Comparison of ENCODE assay signal across 21 mouse cellular contexts in the genomic region with DNA sequence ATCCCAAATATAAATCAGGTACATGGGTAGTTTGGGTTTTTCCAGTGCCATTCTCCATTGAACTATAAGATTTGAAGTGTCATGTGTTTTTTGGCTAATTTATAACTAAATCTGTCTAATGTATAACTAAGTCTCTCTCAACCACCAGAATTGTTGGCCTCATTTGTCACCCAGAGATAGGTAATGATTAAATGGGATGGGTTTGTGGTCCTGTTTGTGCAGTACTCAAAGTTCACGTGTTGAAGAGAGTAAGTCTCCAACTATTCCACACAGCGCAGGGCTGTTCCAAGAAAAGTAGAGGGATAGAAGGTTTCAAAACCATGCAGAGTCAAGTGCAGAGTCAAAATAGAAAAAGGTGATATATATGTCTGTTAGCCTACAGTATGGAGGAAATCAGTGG. TPM values are rescaled to one million over a fixed set of nuclear protein-coding genes. Genes with fewer than 3 reads are reported as not detected.
DNase-seq lines count a peak whose midpoint lies in the region; ATAC-seq and TF ChIP-seq lines count a peak whose summit lies in the region.
"Had no signal": no experiment of that assay in that cellular context is flagged by ENCODE, and none has a peak within 500 bp of the region (broad histone marks: within the 10 kb centered on the region; RNA-seq: fewer than 3 reads in every experiment).

No protein-coding gene starts in this region.

- TF ChIP-seq CTCF in liver, postnatal 0 days (IDR thresholded peaks at IDR 0.05; ENCODE audit: low read depth) = no peak

- no peak for TF ChIP-seq EP300 in liver, postnatal 0 days (IDR thresholded peaks at IDR 0.05; ENCODE audit: low read depth)

- H3K4me2 ChIP-seq in intestine, embryonic 14.5 days (ENCODE audit: low read length) = no peak overlapping the region
- 0 out of 2 replicates have a peak overlapping the region, but pooled peaks have one; percentile 1 for H3K4me2 ChIP-seq in liver, postnatal 0 days (ENCODE audit: low read depth, low read length)
- H3K4me2 ChIP-seq: embryonic facial prominence, embryonic 15.5 days; forebrain, embryonic 12.5 days; hindbrain, embryonic 14.5 days; midbrain, embryonic 12.5 days; neural tube, embryonic 13.5 days had no signal

- no peak overlapping the region for H3K4me3 ChIP-seq in intestine, embryonic 14.5 days (ENCODE audit: low read depth, low read length)
- H3K4me3 ChIP-seq in liver, postnatal 0 days (ENCODE audit: low read depth, low read length) = no peak overlapping the region
- H3K4me3 ChIP-seq: embryonic facial prominence, embryonic 15.5 days; forebrain, embryonic 12.5 days; midbrain, embryonic 12.5 days; neural tube, embryonic 13.5 days had no signal

- no peak for DNase-seq in intestine, embryonic 14.5 days (ENCODE audit: low spot score)
- peak; percentile 53 to 85 for DNase-seq in kidney, adult 8-10 months
- peak; percentile 46 to 65 for DNase-seq in kidney, postnatal 25 days
- no peak for DNase-seq in liver, postnatal 0 days
- DNase-seq in urinary bladder, adult 2 months (ENCODE audit: low spot score) = no peak
- no peak for DNase-seq in urinary bladder, adult 18-20 months (ENCODE audit: low spot score in 2 of 2)
- no peak for DNase-seq in spleen, adult 12 weeks (ENCODE audit: low spot score)
- DNase-seq: adrenal gland, postnatal 36 days; cerebellum, adult 9-10 months; gastrocnemius, postnatal 10 days; heart, postnatal 10 days; left cerebral cortex, postnatal 4 days; lung, adult 2 months; lung, postnatal 36 days; thymus, adult 18-20 months had no signal

- no peaks in the 10 kb centered on the region for H3K27me3 ChIP-seq in intestine, embryonic 14.5 days (replicated peaks; ENCODE audit: control insufficient read depth, insufficient read depth, low read length)
- H3K27me3 ChIP-seq in liver, postnatal 0 days (ENCODE audit: insufficient read depth, low read length) = no peaks in the 10 kb centered on the region
- H3K27me3 ChIP-seq: embryonic facial prominence, embryonic 15.5 days; forebrain, embryonic 12.5 days; midbrain, embryonic 12.5 days; neural tube, embryonic 13.5 days had no signal

- peak; percentile 78 for ATAC-seq in intestine, embryonic 14.5 days (replicated peaks; ENCODE audit: low FRiP score, low TSS enrichment, low read depth)
- peak; percentile 92 for ATAC-seq in liver, postnatal 0 days

- H3K9ac ChIP-seq in intestine, embryonic 14.5 days (ENCODE audit: low read length) = no peak overlapping the region
- H3K9ac ChIP-seq in liver, postnatal 0 days (replicated peaks) = no peak overlapping the region
- H3K9ac ChIP-seq: embryonic facial prominence, embryonic 15.5 days; forebrain, embryonic 12.5 days; hindbrain, embryonic 14.5 days; midbrain, embryonic 12.5 days; neural tube, embryonic 13.5 days had no signal

- no peaks in the 10 kb centered on the region for H3K4me1 ChIP-seq in intestine, embryonic 14.5 days (replicated peaks; ENCODE audit: control insufficient read depth, insufficient read depth, low read length)
- peaks cover 12% of the 10 kb centered on the region for H3K4me1 ChIP-seq in liver, postnatal 0 days (ENCODE audit: insufficient read depth)
- H3K4me1 ChIP-seq: embryonic facial prominence, embryonic 15.5 days; forebrain, embryonic 12.5 days; midbrain, embryonic 12.5 days had no signal

- H3K36me3 ChIP-seq in intestine, embryonic 14.5 days (ENCODE audit: control insufficient read depth, insufficient read depth, low read length) = no peaks in the 10 kb centered on the region
- H3K36me3 ChIP-seq in liver, postnatal 0 days (replicated peaks; ENCODE audit: insufficient read depth, low read length) = no peaks in the 10 kb centered on the region
- H3K36me3 ChIP-seq: embryonic facial prominence, embryonic 15.5 days; forebrain, embryonic 12.5 days; midbrain, embryonic 12.5 days; neural tube, embryonic 13.5 days had no signal

- no peak overlapping the region for H3K27ac ChIP-seq in intestine, embryonic 14.5 days (ENCODE audit: low read depth)
- no peak overlapping the region for H3K27ac ChIP-seq in liver, postnatal 0 days (ENCODE audit: low read depth)
- H3K27ac ChIP-seq: embryonic facial prominence, embryonic 15.5 days; forebrain, embryonic 12.5 days; hindbrain, embryonic 14.5 days; midbrain, embryonic 12.5 days; neural tube, embryonic 13.5 days had no signal

- 69% methylated on average over 2 of the region's 2 CpGs for WGBS in intestine, embryonic 14.5 days
- WGBS in liver, postnatal 0 days (ENCODE audit: insufficient replicate concordance) = 54% methylated on average over 2 of the region's 2 CpGs

- H3K9me3 ChIP-seq in intestine, embryonic 14.5 days (ENCODE audit: control insufficient read depth, low read length) = no peaks in the 10 kb centered on the region
- H3K9me3 ChIP-seq in liver, postnatal 0 days (ENCODE audit: low read length) = no peaks in the 10 kb centered on the region
- H3K9me3 ChIP-seq: embryonic facial prominence, embryonic 15.5 days; forebrain, embryonic 12.5 days; midbrain, embryonic 12.5 days; neural tube, embryonic 13.5 days had no signal

RNA-seq across cellular contexts. Expression of a gene that starts 5.3 kb away (rescaled TPM):
- polyA plus RNA-seq in intestine, embryonic 14.5 days (2014; fragmentation: Nextera tagmentation; extraction: Ambion mirVana) = not detected in 2 replicates
- polyA plus RNA-seq in liver, postnatal 0 days (2015; fragmentation: Nextera tagmentation; extraction: Ambion mirVana) = not detected in 2 replicates
- polyA plus RNA-seq in urinary bladder, adult 2 months (2012; rRNA removed) = 0.32 and 0.45 TPM in 2 replicates
- polyA plus RNA-seq: embryonic facial prominence, embryonic 15.5 days; forebrain, embryonic 12.5 days; frontal cortex, adult 2 months; lung, adult 2 months; midbrain, embryonic 12.5 days had no signal

RNA-seq across cellular contexts. Expression of a gene that starts 13.4 kb away (rescaled TPM):
- polyA plus RNA-seq in intestine, embryonic 14.5 days (2014; fragmentation: Nextera tagmentation; extraction: Ambion mirVana) = 62.2 and 68.0 TPM in 2 replicates
- 10.3 and 11.0 TPM in 2 replicates for polyA plus RNA-seq in liver, postnatal 0 days (2015; fragmentation: Nextera tagmentation; extraction: Ambion mirVana)
- polyA plus RNA-seq in urinary bladder, adult 2 months (2012; rRNA removed) = 40.9 and 41.3 TPM in 2 replicates

Comparison
In these comparisons a context has a peak if more than half of its experiments do, and no peak if none do; other contexts are left out.
1. DNase-seq: peak in kidney, adult 8-10 months (2 of 2) and kidney, postnatal 25 days (2 of 2); none in intestine, embryonic 14.5 days (single experiment), liver, postnatal 0 days (single experiment), urinary bladder, adult 2 months (single experiment), urinary bladder, adult 18-20 months (0 of 2) and spleen, adult 12 weeks (single experiment).